Mouse (Mus musculus): ENCODE measurements at regions not wholly inside any gene's neighbourhood (a gene's known extent, or its start where the extent isn't known, plus 50 kb on each side); places are given as distances from the start of the nearest gene placed in this dataset.
A peak's percentile ranks its signal among the peaks of the same experiment; 100 is the strongest.

DNA sequence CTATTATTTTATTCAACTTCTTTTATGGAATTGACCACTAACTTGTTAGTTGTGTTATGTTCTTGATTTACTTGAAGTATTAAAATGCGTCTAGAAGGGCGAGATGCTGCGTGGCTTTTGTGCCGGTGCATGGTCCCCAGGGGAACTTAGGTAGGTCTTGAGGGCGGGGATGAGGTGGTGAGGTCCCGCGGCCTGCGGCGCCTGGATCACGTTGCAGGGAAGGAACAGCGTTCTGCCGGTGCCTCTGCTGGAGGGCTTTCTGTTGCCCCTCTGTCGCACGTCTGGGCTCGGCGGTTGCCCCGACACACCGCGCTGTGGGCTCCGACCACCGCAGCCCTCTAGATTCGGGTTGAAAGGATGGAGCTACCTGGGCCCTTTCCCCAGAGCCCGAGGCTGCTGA, 136.7 kb upstream of the Gm10181 start:
- no peak overlapping the region for H3K27ac ChIP-seq (ENCODE audit: control insufficient read depth, low read depth, low read length)
- H3K36me3 ChIP-seq (ENCODE audit: control insufficient read depth in 1 of 2, insufficient read depth in 2 of 2, low read length in 2 of 2): no peaks in the 10 kb centered on the region
- DNase-seq (ENCODE audit: low read depth, low spot score): peak; percentile 3
- no peaks in the 10 kb centered on the region for H3K9me3 ChIP-seq (replicated peaks; ENCODE audit: insufficient read depth, low read length)
- no peaks in the 10 kb centered on the region for H3K4me1 ChIP-seq (ENCODE audit: control insufficient read depth in 1 of 2, insufficient read depth in 2 of 2, low read length in 2 of 2)
- H3K9ac ChIP-seq (ENCODE audit: control insufficient read depth, low read depth, low read length, poor library complexity, severe bottlenecking): no peak overlapping the region
- H3K4me3 ChIP-seq (ENCODE audit: control insufficient read depth in 1 of 2, insufficient read depth in 1 of 2, low read depth in 2 of 2, low read length in 2 of 2): no peak overlapping the region
- TF ChIP-seq MXI1 (IDR thresholded peaks at IDR 0.05; ENCODE audit: low read depth, low read length): no peak
- TF ChIP-seq HCFC1 (IDR thresholded peaks at IDR 0.05; ENCODE audit: low read depth, low read length): no peak
- TF ChIP-seq POLR2A (IDR thresholded peaks at IDR 0.05; ENCODE audit: control insufficient read depth in 1 of 2, insufficient read depth in 1 of 2, low read depth in 1 of 2, low read length in 2 of 2, poor library complexity in 1 of 2): no peak
- TF ChIP-seq ELF1 (IDR thresholded peaks at IDR 0.05; ENCODE audit: low read depth, low read length): no peak
- no peak for TF ChIP-seq USF2 (IDR thresholded peaks at IDR 0.05; ENCODE audit: borderline replicate concordance in 1 of 2, insufficient read depth in 1 of 2, low read depth in 1 of 2, low read length in 2 of 2)
- TF ChIP-seq TBP (IDR thresholded peaks at IDR 0.05; ENCODE audit: low read depth, low read length): no peak
- no peak for TF ChIP-seq RCOR1 (IDR thresholded peaks at IDR 0.05; ENCODE audit: low read depth, low read length)
- no peak for TF ChIP-seq KAT2A (conservative IDR thresholded peaks at IDR 0.05; ENCODE audit: low read depth, low read length)
- no peak for TF ChIP-seq MYB (IDR thresholded peaks at IDR 0.05; ENCODE audit: low read depth, low read length)
- TF ChIP-seq CTCF (IDR thresholded peaks at IDR 0.05 in 2 of 3, conservative IDR thresholded peaks at IDR 0.05 in 1 of 3; ENCODE audit: control insufficient read depth in 1 of 3, insufficient read depth in 1 of 3, low read depth in 2 of 3, low read length in 3 of 3, poor library complexity in 1 of 3, severe bottlenecking in 1 of 3): no peak
- no peak for TF ChIP-seq NRF1 (IDR thresholded peaks at IDR 0.05; ENCODE audit: insufficient read depth, low read depth, low read length, poor library complexity, severe bottlenecking)
- no peak for TF ChIP-seq CHD2 (IDR thresholded peaks at IDR 0.05; ENCODE audit: low read length)
- no peak for TF ChIP-seq ETS1 (IDR thresholded peaks at IDR 0.05; ENCODE audit: low read depth, low read length)
- peaks cover 0 to 3% of the 10 kb centered on the region in 2 experiments; a peak in 2 of 4 replicates for H3K27me3 ChIP-seq (ENCODE audit: control insufficient read depth in 1 of 2, insufficient read depth in 2 of 2, low read length in 2 of 2)
- H3K79me2 ChIP-seq (ENCODE audit: control insufficient read depth, insufficient read depth, low read length, poor library complexity): no peaks in the 10 kb centered on the region

DNA sequence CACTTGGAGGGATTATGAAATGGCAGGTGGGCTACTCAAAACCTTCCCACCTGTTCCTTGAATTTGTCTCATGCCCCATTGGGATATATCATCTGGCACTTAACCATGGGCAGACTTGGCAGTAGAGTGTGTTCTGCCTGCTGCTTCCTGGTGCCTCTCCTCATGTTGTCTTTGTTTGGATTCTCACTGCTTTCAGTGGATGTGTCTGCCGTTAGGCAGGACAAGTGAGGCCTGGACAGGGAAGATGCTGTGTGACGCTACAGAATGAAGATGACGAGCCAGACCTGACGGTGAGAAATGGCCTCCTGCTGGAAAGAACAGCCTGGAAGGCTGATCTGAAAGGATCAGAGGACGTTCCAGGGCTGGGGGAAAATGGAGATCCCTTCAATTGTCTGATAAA, 133.6 kb upstream of the Gm10181 start:
- no peak for DNase-seq (ENCODE audit: low read depth, low spot score)
- TF ChIP-seq ETS1 (IDR thresholded peaks at IDR 0.05; ENCODE audit: low read depth, low read length): no peak
- no peak for TF ChIP-seq MXI1 (IDR thresholded peaks at IDR 0.05; ENCODE audit: low read depth, low read length)
- no peak for TF ChIP-seq NRF1 (IDR thresholded peaks at IDR 0.05; ENCODE audit: insufficient read depth, low read depth, low read length, poor library complexity, severe bottlenecking)
- Histone ChIP-seq H3K36me3 (ENCODE audit: control insufficient read depth in 1 of 2, insufficient read depth in 2 of 2, low read length in 2 of 2) (no peaks in the 10 kb centered on the region), H3K9me3 (replicated peaks; ENCODE audit: insufficient read depth, low read length) (no peaks in the 10 kb centered on the region), H3K27me3 (ENCODE audit: control insufficient read depth in 1 of 2, insufficient read depth in 2 of 2, low read length in 2 of 2) (no peaks in the 10 kb centered on the region; a peak in 2 of 4 replicates), H3K79me2 (ENCODE audit: control insufficient read depth, insufficient read depth, low read length, poor library complexity) (no peaks in the 10 kb centered on the region), H3K4me1 (ENCODE audit: control insufficient read depth in 1 of 2, insufficient read depth in 2 of 2, low read length in 2 of 2) (no peaks in the 10 kb centered on the region), H3K4me3 (ENCODE audit: control insufficient read depth in 1 of 2, insufficient read depth in 1 of 2, low read depth in 2 of 2, low read length in 2 of 2) (no peak overlapping the region), H3K9ac (ENCODE audit: control insufficient read depth, low read depth, low read length, poor library complexity, severe bottlenecking) (no peak overlapping the region), H3K27ac (ENCODE audit: control insufficient read depth, low read depth, low read length) (no peak overlapping the region)

DNA sequence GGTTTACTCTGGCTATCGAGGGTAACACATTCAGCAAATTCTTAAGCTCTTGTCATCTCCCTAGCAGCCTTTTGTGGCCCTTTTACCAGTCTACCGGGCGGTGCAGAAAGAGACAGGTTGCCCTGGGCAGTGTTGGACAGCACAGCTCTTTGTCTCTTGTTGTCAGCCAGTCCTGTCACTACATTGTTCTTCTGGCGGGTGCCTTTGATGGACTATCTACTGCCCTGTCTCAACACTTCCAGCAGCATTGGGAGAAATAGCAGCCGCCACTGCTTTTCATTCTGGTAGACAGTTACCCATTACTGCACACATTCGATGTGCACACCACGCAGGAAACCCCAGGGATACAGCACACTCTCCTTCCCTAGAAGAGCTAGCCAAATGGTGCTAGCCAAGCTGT, 132.7 kb upstream of the Gm10181 start:
- H3K27me3 ChIP-seq (ENCODE audit: control insufficient read depth in 1 of 2, insufficient read depth in 2 of 2, low read length in 2 of 2): no peaks in the 10 kb centered on the region; a peak in 2 of 4 replicates
- H3K27ac ChIP-seq (ENCODE audit: control insufficient read depth, low read depth, low read length): no peak overlapping the region
- TF ChIP-seq POLR2A (IDR thresholded peaks at IDR 0.05; ENCODE audit: control insufficient read depth in 1 of 2, insufficient read depth in 1 of 2, low read depth in 1 of 2, low read length in 2 of 2, poor library complexity in 1 of 2): no peak
- no peak for TF ChIP-seq EP300 (IDR thresholded peaks at IDR 0.05; ENCODE audit: low read depth in 1 of 2, low read length in 2 of 2)
- no peak for TF ChIP-seq GABPA (IDR thresholded peaks at IDR 0.05; ENCODE audit: low read depth, low read length)
- no peak for TF ChIP-seq ZMIZ1 (IDR thresholded peaks at IDR 0.05; ENCODE audit: low read depth, low read length)
- TF ChIP-seq MAX (IDR thresholded peaks at IDR 0.05; ENCODE audit: low read length): no peak
- TF ChIP-seq MAFK (IDR thresholded peaks at IDR 0.05; ENCODE audit: borderline replicate concordance, low read depth, low read length): no peak
- TF ChIP-seq ELF1 (IDR thresholded peaks at IDR 0.05; ENCODE audit: low read depth, low read length): no peak
- TF ChIP-seq MYB (IDR thresholded peaks at IDR 0.05; ENCODE audit: low read depth, low read length): no peak
- no peak overlapping the region for H3K4me3 ChIP-seq (ENCODE audit: control insufficient read depth in 1 of 2, insufficient read depth in 1 of 2, low read depth in 2 of 2, low read length in 2 of 2)
- DNase-seq (ENCODE audit: low read depth, low spot score): no peak
- H3K4me1 ChIP-seq (ENCODE audit: control insufficient read depth in 1 of 2, insufficient read depth in 2 of 2, low read length in 2 of 2): no peaks in the 10 kb centered on the region
- H3K79me2 ChIP-seq (ENCODE audit: control insufficient read depth, insufficient read depth, low read length, poor library complexity): no peaks in the 10 kb centered on the region
- no peaks in the 10 kb centered on the region for H3K9me3 ChIP-seq (replicated peaks; ENCODE audit: insufficient read depth, low read length)
- no peaks in the 10 kb centered on the region for H3K36me3 ChIP-seq (ENCODE audit: control insufficient read depth in 1 of 2, insufficient read depth in 2 of 2, low read length in 2 of 2)
- no peak overlapping the region for H3K9ac ChIP-seq (ENCODE audit: control insufficient read depth, low read depth, low read length, poor library complexity, severe bottlenecking)
